Mouse (Mus musculus): ENCODE measurements around the gene Rpp30.

The Rpp30 gene

GRCm38 (mm10) chr19:36083262-36084225, at the start of gene Rpp30:
Gene Rpp30, plus strand, starts transcription at chr19:36083716.
- DNase-seq, result peak; percentile 88 to 93

- no peak for DNase-seq
Measured at GRCm38 (mm10) chr19:36046046-36046445, 37.5 kb upstream of the Rpp30 start.

- DNase-seq, result peak; percentile 11 to 19
Measured at GRCm38 (mm10) chr19:36056502-36057221, 26.9 kb upstream of the Rpp30 start.

- peak; percentile 70 to 76 for DNase-seq
Measured at GRCm38 (mm10) chr19:36057231-36057811, 26.2 kb upstream of the Rpp30 start, which contains the start of gene Htr7. Gene Htr7, minus strand, starts transcription at chr19:36057507.

- DNase-seq, result peak in 1 of 2 experiments; percentile 7
Measured at GRCm38 (mm10) chr19:36062801-36063529, 20.6 kb upstream of the Rpp30 start.

- DNase-seq, result peak; percentile 68 to 74
Measured at GRCm38 (mm10) chr19:36082606-36083261, 782 bp upstream of the Rpp30 start.

GRCm38 (mm10) chr19:36090781-36091180, 7.3 kb downstream of the Rpp30 start:
- DNase-seq, result peak; percentile 21 to 45

GRCm38 (mm10) chr19:36097194-36097593, 13.7 kb downstream of the Rpp30 start:
- DNase-seq, result no peak

- no peak for DNase-seq
Measured at GRCm38 (mm10) chr19:36098265-36098664, 14.7 kb downstream of the Rpp30 start.

GRCm38 (mm10) chr19:36098916-36099315, 15.4 kb downstream of the Rpp30 start:
- no peak for DNase-seq

- DNase-seq, result no peak
Measured at GRCm38 (mm10) chr19:36103909-36104308, 20.4 kb downstream of the Rpp30 start.

GRCm38 (mm10) chr19:36109318-36109944, 25.9 kb downstream of the Rpp30 start:
- DNase-seq, result peak; percentile 11 to 16

- no peak for DNase-seq
Measured at GRCm38 (mm10) chr19:36110465-36110864, 26.9 kb downstream of the Rpp30 start.

- peak; percentile 45 to 77 for DNase-seq
Measured at GRCm38 (mm10) chr19:36111054-36111895, 27.8 kb downstream of the Rpp30 start.

- peak; percentile 25 to 27 for DNase-seq
Measured at GRCm38 (mm10) chr19:36112007-36112406, 28.5 kb downstream of the Rpp30 start.

- no peak for DNase-seq
Measured at GRCm38 (mm10) chr19:36116185-36116584, 32.7 kb downstream of the Rpp30 start.

- no peak for DNase-seq
Measured at GRCm38 (mm10) chr19:36119219-36119618, 35.7 kb downstream of the Rpp30 start.

GRCm38 (mm10) chr19:36119783-36120471, 36.4 kb downstream of the Rpp30 start, which contains the start of gene Ankrd1:
Gene Ankrd1, minus strand, starts transcription at chr19:36120099.
- DNase-seq, result no peak

- DNase-seq, result no peak
Measured at GRCm38 (mm10) chr19:36124203-36124602, 40.7 kb downstream of the Rpp30 start.

- no peak for DNase-seq
Measured at GRCm38 (mm10) chr19:36128440-36128839, 44.9 kb downstream of the Rpp30 start.

Measured in cerebellum, postnatal 10 days (tissue).